Mouse (Mus musculus): ENCODE measurements around the gene Retnlb.

DNA sequence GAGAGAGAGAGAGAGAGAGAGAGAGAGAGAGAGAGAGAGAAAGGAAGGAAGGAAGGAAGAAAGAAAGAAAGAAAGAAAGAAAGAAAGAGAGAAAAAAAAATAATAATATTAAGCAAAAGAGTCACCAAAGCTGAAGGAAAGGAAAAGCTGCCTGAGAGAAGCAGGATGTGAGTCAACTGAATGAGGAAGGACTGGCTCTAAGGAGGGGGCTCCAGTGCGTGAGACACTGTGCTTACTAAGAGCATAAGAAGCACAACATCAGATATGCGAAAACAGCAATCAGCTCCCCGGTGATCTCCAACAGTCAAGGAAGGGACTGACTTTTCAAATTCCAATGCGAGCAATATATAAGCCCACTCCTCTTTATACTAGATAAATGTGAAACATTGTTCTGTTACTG is 12.4 kb downstream of the Retnlb start:
- TF ChIP-seq CTCF (IDR thresholded peaks at IDR 0.05; ENCODE audit: low read depth) (no peak), EP300 (IDR thresholded peaks at IDR 0.05; ENCODE audit: low read depth) (no peak)

Data from liver, postnatal 0 days (tissue).